Mouse (Mus musculus) lung, embryonic 15.5 days (tissue): ENCODE measurements around the gene Anks1b. TPM values are rescaled to one million over a fixed set of nuclear protein-coding genes. Genes with fewer than 3 reads are reported as not detected.

Experiments used
- ATAC-seq: fragments of 200-750 bp; cut with Nextera tagmentation; 2 replicates; pipeline ENCODE4 v1.8.0; 2017; ENCODE audit warnings: moderate number of reproducible peaks, borderline replicate concordance; ENCODE audit not compliant: low FRiP score, low TSS enrichment; ENCODE audit errors: extremely low read depth
- H3K27ac ChIP-seq: fragments of 300-500 bp; sonication (generic); 2 replicates; pipeline ENCODE4 v1.5.1; 2015; ENCODE audit warnings: moderate library complexity, mild to moderate bottlenecking, inconsistent platforms
- H3K27me3 ChIP-seq: fragments of 300-500 bp; sonication (generic); 2 replicates; pipeline ENCODE4 v1.6.1; 2015; ENCODE audit warnings: inconsistent platforms
- H3K36me3 ChIP-seq: fragments of 300-500 bp; sonication (generic); 2 replicates; pipeline ENCODE4 v1.6.1; 2015; ENCODE audit warnings: inconsistent platforms
- H3K4me1 ChIP-seq: fragments of 300-500 bp; sonication (generic); 2 replicates; pipeline ENCODE4 v1.6.1; 2015; ENCODE audit warnings: inconsistent platforms
- H3K4me2 ChIP-seq: fragments of 300-500 bp; sonication (generic); 2 replicates; pipeline ENCODE4 v1.6.1; 2015; ENCODE audit warnings: inconsistent platforms, mild to moderate bottlenecking, moderate library complexity
- H3K4me3 ChIP-seq: fragments of 300-500 bp; sonication (generic); 2 replicates; pipeline ENCODE4 v1.5.1; 2015; ENCODE audit warnings: mild to moderate bottlenecking, inconsistent platforms
- H3K9ac ChIP-seq: fragments of 300-500 bp; sonication (generic); 2 replicates; pipeline ENCODE4 v1.6.1; 2015; ENCODE audit warnings: inconsistent platforms
- H3K9me3 ChIP-seq: fragments of 300-500 bp; sonication (generic); 2 replicates; pipeline ENCODE4 v1.6.1; 2016; ENCODE audit warnings: inconsistent platforms
- WGBS: fragments of 180-500 bp; shearing (Covaris S2); methylation state at CpG from one replicate; pipeline ENCODE4 v1.1.7; 2015; 5-methylcytosine and 5-hydroxymethylcytosine counted together
- polyA plus RNA-seq: library from polyadenylated mRNA; unstranded; fragments of >200 nt; fragmentation: Nextera tagmentation; extraction: Ambion mirVana; gene quantifications from 2 replicates; pipeline ENCODE4 v1.2.1, GENCODE M21; 2015

The Anks1b gene
- polyA plus RNA-seq, 1 experiment from 2014 or later = 0.47 TPM

GRCm38 (mm10) chr10:89976577-89976976 lies 103.3 kb downstream of the Anks1b start:
- no peak for ATAC-seq
- no peak overlapping the region for H3K9ac ChIP-seq
- no peaks in the 10 kb centered on the region for H3K27me3 ChIP-seq
- H3K9me3 ChIP-seq = no peaks in the 10 kb centered on the region
- H3K4me3 ChIP-seq = no peak overlapping the region
- H3K36me3 ChIP-seq = no peaks in the 10 kb centered on the region
- H3K27ac ChIP-seq = no peak overlapping the region
- 81% methylated on average over 3 of the region's 3 CpGs for WGBS
- H3K4me2 ChIP-seq = no peak overlapping the region
- no peaks in the 10 kb centered on the region for H3K4me1 ChIP-seq

- Histone ChIP-seq H3K27ac (no peak overlapping the region), H3K4me3 (no peak overlapping the region), H3K36me3 (no peaks in the 10 kb centered on the region), H3K9ac (no peak overlapping the region), H3K4me2 (no peak overlapping the region), H3K27me3 (no peaks in the 10 kb centered on the region), H3K9me3 (no peaks in the 10 kb centered on the region), H3K4me1 (no peaks in the 10 kb centered on the region)
- no peak for ATAC-seq
- WGBS = 84% methylated on average over 5 of the region's 5 CpGs
These were observed 120.9 kb downstream of the Anks1b start for GRCm38 (mm10) chr10:89994171-89994570.

GRCm38 (mm10) chr10:89995621-89996428 lies 122.5 kb downstream of the Anks1b start:
- Histone ChIP-seq H3K4me1 (no peaks in the 10 kb centered on the region), H3K36me3 (no peaks in the 10 kb centered on the region), H3K9me3 (no peaks in the 10 kb centered on the region), H3K27me3 (no peaks in the 10 kb centered on the region), H3K9ac (no peak overlapping the region), H3K27ac (no peak overlapping the region), H3K4me2 (no peak overlapping the region), H3K4me3 (no peak overlapping the region)
- WGBS = 56% methylated on average over 6 of the region's 6 CpGs
- no peak for ATAC-seq

- Histone ChIP-seq H3K4me1 (no peaks in the 10 kb centered on the region), H3K4me2 (no peak overlapping the region), H3K4me3 (no peak overlapping the region), H3K36me3 (no peaks in the 10 kb centered on the region), H3K27me3 (no peaks in the 10 kb centered on the region), H3K9me3 (no peaks in the 10 kb centered on the region), H3K9ac (no peak overlapping the region), H3K27ac (no peak overlapping the region)
- WGBS = 82% methylated on average over 3 of the region's 3 CpGs
- ATAC-seq = no peak
These were observed 130.8 kb downstream of the Anks1b start for GRCm38 (mm10) chr10:90003980-90004729.

GRCm38 (mm10) chr10:90004882-90005281 lies 131.6 kb downstream of the Anks1b start:
- H3K4me3 ChIP-seq = no peak overlapping the region
- no peak overlapping the region for H3K4me2 ChIP-seq
- WGBS = 92% methylated on average over 9 of the region's 9 CpGs
- no peaks in the 10 kb centered on the region for H3K27me3 ChIP-seq
- no peaks in the 10 kb centered on the region for H3K36me3 ChIP-seq
- H3K9ac ChIP-seq = no peak overlapping the region
- no peaks in the 10 kb centered on the region for H3K4me1 ChIP-seq
- no peaks in the 10 kb centered on the region for H3K9me3 ChIP-seq
- no peak overlapping the region for H3K27ac ChIP-seq
- no peak for ATAC-seq

- H3K9me3 ChIP-seq = no peaks in the 10 kb centered on the region
- no peak overlapping the region for H3K4me3 ChIP-seq
- no peak for ATAC-seq
- H3K4me1 ChIP-seq = no peaks in the 10 kb centered on the region
- no peak overlapping the region for H3K27ac ChIP-seq
- H3K9ac ChIP-seq = no peak overlapping the region
- no peaks in the 10 kb centered on the region for H3K27me3 ChIP-seq
- WGBS = 65% methylated on average over 14 of the region's 14 CpGs
- H3K36me3 ChIP-seq = no peaks in the 10 kb centered on the region
- no peak overlapping the region for H3K4me2 ChIP-seq
These were observed 159.7 kb downstream of the Anks1b start for GRCm38 (mm10) chr10:90033037-90033436.

GRCm38 (mm10) chr10:90043287-90043686 lies 170.0 kb downstream of the Anks1b start:
- H3K4me2 ChIP-seq = no peak overlapping the region
- no peaks in the 10 kb centered on the region for H3K27me3 ChIP-seq
- 0 out of 2 replicates have a peak, but pooled peaks cover 2% of the 10 kb centered on the region for H3K4me1 ChIP-seq
- H3K9me3 ChIP-seq = no peaks in the 10 kb centered on the region
- 0 out of 2 replicates have a peak, but pooled peaks have one; percentile 31 for ATAC-seq
- no peak overlapping the region for H3K27ac ChIP-seq
- H3K36me3 ChIP-seq = no peaks in the 10 kb centered on the region
- H3K9ac ChIP-seq = no peak overlapping the region
- no peak overlapping the region for H3K4me3 ChIP-seq
- WGBS = 11% methylated on average over 5 of the region's 5 CpGs

GRCm38 (mm10) chr10:90043773-90044172 lies 170.5 kb downstream of the Anks1b start:
- H3K36me3 ChIP-seq = no peaks in the 10 kb centered on the region
- no peak overlapping the region for H3K4me2 ChIP-seq
- no peak overlapping the region for H3K9ac ChIP-seq
- ATAC-seq = no peak
- H3K27me3 ChIP-seq = no peaks in the 10 kb centered on the region
- WGBS = 27% methylated on average over 2 of the region's 2 CpGs
- H3K4me1 ChIP-seq = 0 out of 2 replicates have a peak, but pooled peaks cover 2% of the 10 kb centered on the region
- H3K27ac ChIP-seq = no peak overlapping the region
- no peak overlapping the region for H3K4me3 ChIP-seq
- no peaks in the 10 kb centered on the region for H3K9me3 ChIP-seq

- H3K4me1 ChIP-seq = 0 out of 2 replicates have a peak, but pooled peaks cover 2% of the 10 kb centered on the region
- H3K9ac ChIP-seq = no peak overlapping the region
- H3K27me3 ChIP-seq = no peaks in the 10 kb centered on the region
- H3K36me3 ChIP-seq = no peaks in the 10 kb centered on the region
- no peak overlapping the region for H3K27ac ChIP-seq
- no peaks in the 10 kb centered on the region for H3K9me3 ChIP-seq
- no peak overlapping the region for H3K4me2 ChIP-seq
- H3K4me3 ChIP-seq = no peak overlapping the region
- peak; percentile 35; the same call in 1 of the 2 replicates for ATAC-seq
- WGBS = 64% methylated on average over 8 of the region's 8 CpGs
These were observed 170.9 kb downstream of the Anks1b start for GRCm38 (mm10) chr10:90044229-90044628.

GRCm38 (mm10) chr10:90068651-90069050 lies 195.3 kb downstream of the Anks1b start:
- H3K4me2 ChIP-seq = no peak overlapping the region
- H3K27me3 ChIP-seq = no peaks in the 10 kb centered on the region
- WGBS = 43% methylated on average over 4 of the region's 4 CpGs
- H3K9me3 ChIP-seq = no peaks in the 10 kb centered on the region
- H3K36me3 ChIP-seq = no peaks in the 10 kb centered on the region
- no peaks in the 10 kb centered on the region for H3K4me1 ChIP-seq
- no peak overlapping the region for H3K27ac ChIP-seq
- H3K4me3 ChIP-seq = no peak overlapping the region
- ATAC-seq = no peak
- H3K9ac ChIP-seq = no peak overlapping the region

- no peaks in the 10 kb centered on the region for H3K36me3 ChIP-seq
- H3K4me1 ChIP-seq = no peaks in the 10 kb centered on the region
- H3K27me3 ChIP-seq = no peaks in the 10 kb centered on the region
- WGBS = 84% methylated on average over 9 of the region's 9 CpGs
- no peak overlapping the region for H3K9ac ChIP-seq
- H3K4me2 ChIP-seq = no peak overlapping the region
- H3K4me3 ChIP-seq = no peak overlapping the region
- H3K9me3 ChIP-seq = no peaks in the 10 kb centered on the region
- ATAC-seq = no peak
- no peak overlapping the region for H3K27ac ChIP-seq
These were observed 204.6 kb downstream of the Anks1b start for GRCm38 (mm10) chr10:90077930-90078329.

- Histone ChIP-seq H3K4me1 (no peaks in the 10 kb centered on the region), H3K9ac (no peak overlapping the region), H3K27ac (no peak overlapping the region), H3K9me3 (no peaks in the 10 kb centered on the region), H3K27me3 (no peaks in the 10 kb centered on the region), H3K4me3 (no peak overlapping the region), H3K36me3 (no peaks in the 10 kb centered on the region), H3K4me2 (no peak overlapping the region)
- WGBS = 52% methylated on average over 3 of the region's 3 CpGs
- no peak for ATAC-seq
These were observed 207.8 kb downstream of the Anks1b start for GRCm38 (mm10) chr10:90081151-90081550.
